Mouse (Mus musculus): ENCODE measurements around the gene Ralgps1. TPM values are rescaled to one million over a fixed set of nuclear protein-coding genes. Genes with fewer than 3 reads are reported as not detected.

Gene Ralgps1
- polyA plus RNA-seq, 1 experiment from 2014 or later: 3.8 TPM

GRCm38 (mm10) chr2:33282877-33283276 lies 88.4 kb downstream of the Ralgps1 start:
- Histone ChIP-seq H3K27ac (no peak overlapping the region), H3K27me3 (ENCODE audit: low read depth, poor library complexity, severe bottlenecking) (no peaks in the 10 kb centered on the region), H3K36me3 (no peaks in the 10 kb centered on the region), H3K4me1 (peaks cover 13% of the 10 kb centered on the region), H3K9me3 (replicated peaks) (no peaks in the 10 kb centered on the region), H3K4me3 (no peak overlapping the region)
- DNase-seq (ENCODE audit: low spot score): no peak
- 81% methylated on average over 4 of the region's 4 CpGs for WGBS

DNA sequence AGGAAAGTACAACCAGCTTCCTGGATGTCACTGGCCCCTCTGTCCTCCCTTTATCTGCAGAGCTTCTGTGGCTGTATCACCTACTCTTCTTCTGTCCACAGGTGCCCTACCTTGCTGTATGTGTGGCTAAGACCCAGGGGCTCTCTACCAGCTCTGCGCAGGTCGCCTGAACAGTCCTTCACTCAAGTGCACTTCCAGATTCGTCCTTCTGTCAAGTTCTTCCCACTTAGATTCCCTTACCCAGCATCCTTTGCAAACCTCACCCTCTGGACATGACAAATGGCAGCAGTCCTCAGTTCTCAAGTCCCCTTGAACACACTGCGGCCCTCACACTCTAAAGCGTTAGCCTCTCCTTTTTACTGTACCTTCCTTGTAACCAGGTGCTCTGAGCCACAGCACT lies 89.5 kb downstream of the Ralgps1 start:
- H3K27ac ChIP-seq: no peak overlapping the region
- no peak overlapping the region for H3K4me3 ChIP-seq
- H3K27me3 ChIP-seq (ENCODE audit: low read depth, poor library complexity, severe bottlenecking): no peaks in the 10 kb centered on the region
- H3K9me3 ChIP-seq (replicated peaks): no peaks in the 10 kb centered on the region
- no peak for DNase-seq (ENCODE audit: low spot score)
- WGBS: 84% methylated on average over 5 of the region's 5 CpGs
- no peaks in the 10 kb centered on the region for H3K36me3 ChIP-seq
- peaks cover 13% of the 10 kb centered on the region for H3K4me1 ChIP-seq

DNA sequence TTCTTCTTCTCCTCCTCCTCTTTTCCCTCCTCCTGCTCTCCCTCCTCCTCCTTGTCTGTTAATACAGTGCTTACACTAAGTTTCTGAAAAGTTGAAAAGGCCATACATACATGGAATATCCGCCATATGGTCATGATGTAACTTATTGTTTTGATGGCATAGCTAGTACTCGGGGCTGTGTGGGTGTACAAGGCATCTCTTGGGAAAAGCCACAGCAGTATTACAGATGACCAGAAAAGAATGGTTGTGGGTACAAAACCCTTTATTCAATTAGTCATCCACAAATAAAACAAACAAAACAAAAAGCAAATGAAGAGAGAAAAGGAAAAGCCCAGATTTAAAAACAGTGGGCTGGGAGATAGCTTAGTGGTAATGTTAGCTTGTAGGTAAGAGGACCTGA lies 90.8 kb downstream of the Ralgps1 start:
- H3K4me1 ChIP-seq: peaks cover 11% of the 10 kb centered on the region
- H3K27me3 ChIP-seq (ENCODE audit: low read depth, poor library complexity, severe bottlenecking): no peaks in the 10 kb centered on the region
- no peaks in the 10 kb centered on the region for H3K36me3 ChIP-seq
- no peaks in the 10 kb centered on the region for H3K9me3 ChIP-seq (replicated peaks)
- no peak overlapping the region for H3K4me3 ChIP-seq
- DNase-seq (ENCODE audit: low spot score): no peak
- H3K27ac ChIP-seq: no peak overlapping the region
- WGBS: 88% methylated on average over 2 of the region's 2 CpGs

DNA sequence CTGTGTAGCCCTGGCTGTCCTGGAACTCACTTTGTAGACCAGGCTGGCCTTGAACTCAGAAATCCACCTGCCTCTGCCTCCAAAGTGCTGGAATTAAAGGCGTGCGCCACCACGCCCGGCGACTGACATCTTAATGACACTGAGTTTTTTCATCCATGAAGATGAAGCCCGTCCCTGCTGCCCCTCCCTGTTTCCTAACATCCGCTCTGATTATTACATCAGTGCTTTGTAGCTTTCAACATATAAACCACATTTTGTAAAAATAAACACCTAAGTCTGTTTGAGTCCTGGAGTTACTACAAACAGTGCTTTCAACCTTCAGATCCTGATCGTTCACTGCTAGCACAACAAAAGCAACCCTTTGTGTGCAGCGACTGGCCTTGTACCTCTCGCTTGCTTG lies 91.5 kb downstream of the Ralgps1 start:
- no peaks in the 10 kb centered on the region for H3K36me3 ChIP-seq
- H3K9me3 ChIP-seq (replicated peaks): no peaks in the 10 kb centered on the region
- H3K27me3 ChIP-seq (ENCODE audit: low read depth, poor library complexity, severe bottlenecking): no peaks in the 10 kb centered on the region
- H3K4me1 ChIP-seq: peaks cover 6% of the 10 kb centered on the region
- no peak overlapping the region for H3K27ac ChIP-seq
- WGBS: 93% methylated on average over 10 of the region's 10 CpGs
- H3K4me3 ChIP-seq: no peak overlapping the region
- no peak for DNase-seq (ENCODE audit: low spot score)

DNA sequence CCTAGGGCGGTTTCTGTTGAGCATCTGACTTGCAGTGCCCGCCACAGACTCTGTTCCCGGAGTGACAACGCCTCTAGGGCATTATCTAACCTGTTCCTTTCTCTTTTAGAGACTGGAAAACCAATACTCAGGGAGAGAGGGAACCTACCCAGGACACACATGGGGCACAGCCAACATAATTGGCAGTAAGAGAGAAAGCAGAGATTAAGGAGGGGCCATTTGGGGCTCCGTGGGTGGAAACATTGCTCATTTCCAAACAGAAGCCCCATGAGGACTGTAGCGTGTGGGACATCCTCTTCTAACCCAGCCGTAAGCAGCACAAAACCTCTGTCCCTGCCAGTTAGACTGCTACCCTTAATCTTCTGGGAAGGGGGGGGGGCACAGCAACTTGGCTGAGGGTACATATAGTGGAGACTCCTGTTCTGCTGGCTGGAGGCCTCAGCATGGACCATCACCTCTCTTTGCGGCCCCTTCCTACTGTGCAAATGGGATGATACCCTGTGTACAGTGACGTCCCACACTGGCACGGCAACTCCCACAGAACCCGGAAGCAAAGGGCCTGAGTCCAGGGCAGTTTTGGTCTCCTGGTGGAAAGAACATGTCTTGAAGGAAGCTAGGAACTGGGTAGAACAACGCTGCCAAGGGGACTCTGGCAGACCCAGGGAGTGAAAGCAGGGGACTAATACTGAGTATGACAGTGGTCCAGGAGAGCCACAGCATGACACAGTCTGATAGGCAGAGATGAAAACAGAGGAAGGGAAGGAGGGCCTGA lies 96.4 kb downstream of the Ralgps1 start:
- Histone ChIP-seq H3K27me3 (ENCODE audit: low read depth, poor library complexity, severe bottlenecking) (no peaks in the 10 kb centered on the region), H3K27ac (no peak overlapping the region), H3K9me3 (replicated peaks) (no peaks in the 10 kb centered on the region), H3K4me3 (no peak overlapping the region), H3K4me1 (peaks cover 13% of the 10 kb centered on the region), H3K36me3 (no peaks in the 10 kb centered on the region)
- no peak for DNase-seq (ENCODE audit: low spot score)
- WGBS: 91% methylated on average over 12 of the region's 12 CpGs

- H3K27me3 ChIP-seq (ENCODE audit: low read depth, poor library complexity, severe bottlenecking): no peaks in the 10 kb centered on the region
- peaks cover 13% of the 10 kb centered on the region for H3K4me1 ChIP-seq
- peak overlapping the region; percentile 30; the same call in 1 of the 2 replicates for H3K27ac ChIP-seq
- no peaks in the 10 kb centered on the region for H3K9me3 ChIP-seq (replicated peaks)
- H3K4me3 ChIP-seq: no peak overlapping the region
- 81% methylated on average over 4 of the region's 4 CpGs for WGBS
- no peak for DNase-seq (ENCODE audit: low spot score)
- H3K36me3 ChIP-seq: no peaks in the 10 kb centered on the region
Observed at GRCm38 (mm10) chr2:33272665-33273439, 98.4 kb downstream of the Ralgps1 start.

DNA sequence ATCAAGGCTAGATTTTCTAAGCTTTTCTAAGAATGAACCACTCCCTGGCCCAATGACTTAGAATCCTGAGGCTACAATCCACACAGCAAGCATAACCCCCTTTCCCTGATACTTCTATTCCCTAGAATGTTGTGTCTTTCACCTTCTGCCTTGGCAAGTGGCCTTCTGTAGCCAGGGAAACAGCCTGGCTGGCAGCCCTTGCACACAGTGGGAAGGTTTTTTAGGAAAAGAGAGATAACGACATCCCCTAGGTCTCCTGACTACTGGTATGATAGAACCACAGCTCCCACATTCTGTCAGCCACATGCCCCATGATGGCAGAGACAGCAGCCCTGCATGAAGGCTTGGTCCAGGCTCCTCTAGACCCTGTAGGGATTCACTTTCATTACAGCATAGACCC lies 99.8 kb downstream of the Ralgps1 start:
- WGBS: 92% methylated on average over 1 of the region's 1 CpGs
- H3K9me3 ChIP-seq (replicated peaks): no peaks in the 10 kb centered on the region
- H3K36me3 ChIP-seq: no peaks in the 10 kb centered on the region
- no peak overlapping the region for H3K27ac ChIP-seq
- no peak overlapping the region for H3K4me3 ChIP-seq
- peaks cover 13% of the 10 kb centered on the region for H3K4me1 ChIP-seq
- DNase-seq (ENCODE audit: low spot score): no peak
- no peaks in the 10 kb centered on the region for H3K27me3 ChIP-seq (ENCODE audit: low read depth, poor library complexity, severe bottlenecking)

GRCm38 (mm10) chr2:33270569-33270968 lies 100.7 kb downstream of the Ralgps1 start:
- H3K27ac ChIP-seq: no peak overlapping the region
- H3K9me3 ChIP-seq (replicated peaks): no peaks in the 10 kb centered on the region
- peaks cover 13% of the 10 kb centered on the region for H3K4me1 ChIP-seq
- no peak overlapping the region for H3K4me3 ChIP-seq
- no peaks in the 10 kb centered on the region for H3K36me3 ChIP-seq
- no peaks in the 10 kb centered on the region for H3K27me3 ChIP-seq (ENCODE audit: low read depth, poor library complexity, severe bottlenecking)
- WGBS: 88% methylated on average over 2 of the region's 2 CpGs
- DNase-seq (ENCODE audit: low spot score): no peak

GRCm38 (mm10) chr2:33269132-33269493 lies 102.2 kb downstream of the Ralgps1 start:
- 75% methylated on average over 2 of the region's 2 CpGs for WGBS
- Histone ChIP-seq H3K9me3 (replicated peaks) (no peaks in the 10 kb centered on the region), H3K4me3 (no peak overlapping the region), H3K36me3 (no peaks in the 10 kb centered on the region), H3K27me3 (ENCODE audit: low read depth, poor library complexity, severe bottlenecking) (no peaks in the 10 kb centered on the region), H3K4me1 (peaks cover 13% of the 10 kb centered on the region), H3K27ac (no peak overlapping the region)
- no peak for DNase-seq (ENCODE audit: low spot score)

GRCm38 (mm10) chr2:33268384-33269131 lies 102.7 kb downstream of the Ralgps1 start:
- DNase-seq (ENCODE audit: low spot score): no peak
- peaks cover 13% of the 10 kb centered on the region for H3K4me1 ChIP-seq
- H3K9me3 ChIP-seq (replicated peaks): no peaks in the 10 kb centered on the region
- 79% methylated on average over 6 of the region's 6 CpGs for WGBS
- H3K27ac ChIP-seq: no peak overlapping the region
- no peaks in the 10 kb centered on the region for H3K36me3 ChIP-seq
- no peak overlapping the region for H3K4me3 ChIP-seq
- no peaks in the 10 kb centered on the region for H3K27me3 ChIP-seq (ENCODE audit: low read depth, poor library complexity, severe bottlenecking)

DNA sequence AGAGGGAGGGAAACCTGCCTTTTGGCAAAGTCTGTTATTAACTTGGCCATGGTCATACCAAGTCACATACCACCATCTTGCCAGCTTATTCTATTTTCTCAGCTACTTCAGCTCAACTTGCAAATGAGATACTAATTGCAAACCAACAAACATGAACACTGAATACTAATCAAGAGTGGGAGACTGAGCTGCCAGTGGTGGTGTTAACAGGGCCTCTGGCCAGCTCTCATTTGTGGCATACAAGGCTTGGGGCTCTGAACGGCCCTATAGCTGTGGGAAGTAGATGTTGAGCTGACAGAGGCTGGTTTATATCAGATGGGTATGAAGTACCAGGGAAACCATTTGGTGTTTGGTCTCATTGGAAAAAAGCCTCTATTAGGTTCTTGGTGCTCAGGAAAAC lies 104.2 kb downstream of the Ralgps1 start:
- Histone ChIP-seq H3K4me3 (no peak overlapping the region), H3K27ac (no peak overlapping the region), H3K9me3 (replicated peaks) (no peaks in the 10 kb centered on the region), H3K27me3 (ENCODE audit: low read depth, poor library complexity, severe bottlenecking) (no peaks in the 10 kb centered on the region), H3K36me3 (no peaks in the 10 kb centered on the region), H3K4me1 (peaks cover 6% of the 10 kb centered on the region)
- WGBS: 71% methylated on average over 1 of the region's 1 CpGs
- DNase-seq (ENCODE audit: low spot score): no peak

DNA sequence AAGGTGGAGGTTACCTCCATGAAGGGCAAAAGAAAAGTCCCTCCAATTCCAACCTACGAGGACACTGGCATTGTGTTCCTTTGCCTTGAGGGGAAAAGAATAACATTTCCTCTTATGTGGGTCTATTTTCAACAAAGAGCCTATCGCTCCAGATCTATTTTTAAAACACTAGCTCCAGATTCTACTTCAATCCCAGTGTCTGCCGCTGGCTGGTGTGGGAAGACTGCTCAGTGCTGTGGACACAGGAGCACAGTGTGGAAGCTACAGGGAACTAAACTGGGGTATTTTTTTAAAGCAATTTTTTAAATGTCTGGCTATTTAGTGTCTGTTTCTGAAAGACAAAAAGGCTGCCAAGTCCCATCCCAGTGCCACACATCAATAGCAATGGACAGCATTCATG lies 105.5 kb downstream of the Ralgps1 start:
- H3K27me3 ChIP-seq (ENCODE audit: low read depth, poor library complexity, severe bottlenecking): no peaks in the 10 kb centered on the region
- no peak for DNase-seq (ENCODE audit: low spot score)
- H3K36me3 ChIP-seq: no peaks in the 10 kb centered on the region
- H3K4me1 ChIP-seq: no peaks in the 10 kb centered on the region; the same call in 1 of the 2 replicates
- H3K27ac ChIP-seq: no peak overlapping the region
- no peaks in the 10 kb centered on the region for H3K9me3 ChIP-seq (replicated peaks)
- H3K4me3 ChIP-seq: no peak overlapping the region
- 90% methylated on average over 3 of the region's 3 CpGs for WGBS

DNA sequence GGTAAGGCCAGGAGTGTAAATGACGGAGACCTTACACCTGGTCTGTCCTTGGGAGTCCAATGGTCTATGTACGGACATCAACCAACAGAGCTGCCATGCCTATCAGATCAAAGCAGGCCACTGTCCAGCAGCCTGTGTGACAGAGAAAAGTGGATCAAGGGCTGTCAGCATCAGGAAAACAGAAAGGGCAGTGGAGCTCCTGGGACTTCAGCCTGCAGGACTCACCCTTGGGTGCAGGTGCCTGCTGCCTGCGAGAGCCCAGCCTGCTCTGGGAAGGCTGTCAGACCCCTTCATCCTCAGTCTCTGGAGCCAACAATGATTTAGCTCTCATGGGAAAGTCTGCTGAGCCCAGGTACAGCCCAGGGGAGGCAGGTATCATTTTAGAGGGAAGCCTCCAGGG lies 109.8 kb downstream of the Ralgps1 start:
- Histone ChIP-seq H3K4me1 (no peaks in the 10 kb centered on the region; the same call in 1 of the 2 replicates), H3K27me3 (ENCODE audit: low read depth, poor library complexity, severe bottlenecking) (no peaks in the 10 kb centered on the region), H3K4me3 (no peak overlapping the region), H3K36me3 (no peaks in the 10 kb centered on the region), H3K9me3 (replicated peaks) (no peaks in the 10 kb centered on the region), H3K27ac (no peak overlapping the region)
- no peak for DNase-seq (ENCODE audit: low spot score)
- WGBS: 91% methylated on average over 3 of the region's 3 CpGs

All from limb, embryonic 10.5 days (tissue).